Mouse (Mus musculus) lung, adult 2 months (tissue): ENCODE measurements around the gene Tmbim6. TPM values are rescaled to one million over a fixed set of nuclear protein-coding genes. Genes with fewer than 3 reads are reported as not detected.
A peak's percentile ranks its signal among the peaks of the same experiment; 100 is the strongest.

ENCODE experiments used
- DNase-seq: peaks from one replicate; pipeline ENCODE4 v3.0.0; 2022
- H3K4me1 ChIP-seq: fragments of 200-500 bp; 2 replicates; pipeline ENCODE4 v1.6.1; 2011; ENCODE audit warnings: low read length; ENCODE audit not compliant: control insufficient read depth, insufficient read depth
- H3K4me3 ChIP-seq: fragments of 200-500 bp; replicated peaks from 2 replicates; pipeline ENCODE3; 2011; ENCODE audit warnings: low read depth, mild to moderate bottlenecking, control low read depth, low read length; ENCODE audit errors: extremely low read depth
- CTCF ChIP-seq: fragments of 200-500 bp; IDR thresholded peaks from 2 replicates; pipeline ENCODE4 v1.5.1; 2011; ENCODE audit warnings: mild to moderate bottlenecking, low read length, control low read depth; ENCODE audit not compliant: insufficient read depth
- POLR2A ChIP-seq: fragments of 200-500 bp; IDR thresholded peaks from 2 replicates; pipeline ENCODE4 v1.6.1; 2011; ENCODE audit warnings: low read depth, mild to moderate bottlenecking, control low read depth, low read length, borderline replicate concordance; ENCODE audit errors: extremely low read depth
- WGBS: fragments of 180-500 bp; shearing (Covaris S2); methylation state at CpG from one replicate; pipeline ENCODE4 v1.1.7; 2018; 5-methylcytosine and 5-hydroxymethylcytosine counted together
- polyA plus RNA-seq: library from polyadenylated mRNA; depleted of rRNA; stranded (reverse); fragments of >200 nt; gene quantifications from 2 replicates; pipeline ENCODE4 v1.2.3, GENCODE M21; 2012

Tmbim6 gene
- polyA plus RNA-seq, 1 experiment = 1,026 TPM

DNA sequence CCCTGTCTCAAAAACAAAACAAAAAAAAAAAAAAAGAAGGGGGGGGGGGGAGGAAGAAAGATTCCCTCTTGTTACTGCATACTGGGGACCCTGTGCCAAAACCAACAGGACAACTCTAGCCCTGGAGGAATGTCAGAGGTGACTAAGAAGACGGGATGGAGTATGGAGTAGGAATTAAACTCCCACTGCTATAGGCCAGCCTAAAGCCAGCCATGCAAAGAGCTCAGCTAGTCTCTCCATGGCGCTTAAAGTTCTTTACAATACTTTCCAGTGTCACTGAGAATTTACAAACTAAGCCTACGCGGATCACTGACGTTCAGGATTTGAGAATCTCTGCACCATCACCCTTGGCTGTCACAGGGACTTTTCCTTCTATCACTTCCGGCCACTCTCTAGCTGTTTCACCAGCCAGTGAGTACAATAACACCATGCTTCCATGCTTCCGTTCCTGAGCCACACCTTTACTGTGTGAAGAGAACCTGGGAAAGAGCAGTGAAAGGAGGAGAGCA, 28.6 kb upstream of the Tmbim6 start:
- 37% methylated on average over 7 of the region's 7 CpGs for WGBS
- H3K4me3 ChIP-seq = no peak overlapping the region

DNA sequence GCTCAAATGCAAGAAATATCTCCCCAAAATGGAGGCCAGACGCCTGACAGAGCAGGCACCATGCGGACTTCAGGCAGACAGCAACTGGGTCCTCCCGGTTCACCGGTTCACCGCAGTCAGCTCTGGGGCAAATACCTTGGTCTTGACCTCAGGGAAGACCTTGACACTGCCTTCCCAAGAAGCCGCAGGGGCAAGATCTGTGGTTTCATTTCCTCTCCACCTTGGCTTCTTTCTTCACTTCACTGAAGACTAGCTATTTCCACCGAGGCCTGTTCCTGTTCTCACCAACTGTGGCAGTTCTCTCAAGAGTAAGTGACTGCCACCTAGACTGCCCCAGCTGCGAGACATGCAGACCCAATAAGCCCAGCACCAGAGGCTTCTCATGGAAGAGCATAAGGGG, 27.8 kb upstream of the Tmbim6 start:
- 52% methylated on average over 8 of the region's 8 CpGs for WGBS
- no peak for DNase-seq
- peaks cover 12% of the 10 kb centered on the region; the same call in 1 of the 2 replicates for H3K4me1 ChIP-seq
- H3K4me3 ChIP-seq = no peak overlapping the region
- TF ChIP-seq POLR2A = no peak
- TF ChIP-seq CTCF = no peak

More for the DNA sequence above, 28.6 kb upstream of the Tmbim6 start:
- peaks cover 12% of the 10 kb centered on the region; the same call in 1 of the 2 replicates for H3K4me1 ChIP-seq
- TF ChIP-seq POLR2A = no peak
- no peak for TF ChIP-seq CTCF
- DNase-seq = no peak

DNA sequence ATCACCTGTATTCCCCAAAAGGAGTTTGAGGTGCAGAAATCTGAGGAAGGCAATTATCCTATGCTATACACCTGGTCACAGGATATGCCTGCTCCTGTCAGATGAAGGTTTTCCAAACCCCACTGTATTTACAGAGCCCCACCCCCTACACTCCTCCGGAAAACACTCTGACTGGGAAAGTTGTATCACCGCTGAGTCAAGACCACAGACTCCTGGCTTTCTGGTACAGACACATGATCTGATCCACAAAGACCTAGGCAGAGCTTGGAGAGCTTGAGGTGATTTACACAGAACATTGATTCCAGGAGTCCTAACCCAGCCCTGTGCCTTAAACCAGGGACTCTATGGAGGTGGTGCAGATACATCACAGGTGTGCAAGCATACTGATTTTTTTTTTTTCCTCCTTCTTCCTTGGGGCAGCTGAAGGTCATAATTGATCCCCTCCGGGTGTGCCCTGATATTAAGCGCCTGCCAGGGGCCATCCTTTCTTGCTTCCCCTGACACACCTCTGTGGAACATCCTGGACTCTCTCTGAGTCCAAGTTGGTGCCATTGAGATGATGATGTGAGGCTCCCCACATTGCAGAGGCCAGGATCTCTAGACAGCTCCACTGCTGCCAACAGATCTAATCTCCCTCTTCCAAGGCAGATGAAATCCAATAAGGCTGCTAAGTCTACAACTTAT, 24.0 kb upstream of the Tmbim6 start:
- TF ChIP-seq POLR2A (no peak), CTCF (no peak)
- 43% methylated on average over 4 of the region's 4 CpGs for WGBS
- H3K4me1 ChIP-seq = peaks cover 12% of the 10 kb centered on the region
- H3K4me3 ChIP-seq = peak overlapping the region; percentile 28
- no peak for DNase-seq

DNA sequence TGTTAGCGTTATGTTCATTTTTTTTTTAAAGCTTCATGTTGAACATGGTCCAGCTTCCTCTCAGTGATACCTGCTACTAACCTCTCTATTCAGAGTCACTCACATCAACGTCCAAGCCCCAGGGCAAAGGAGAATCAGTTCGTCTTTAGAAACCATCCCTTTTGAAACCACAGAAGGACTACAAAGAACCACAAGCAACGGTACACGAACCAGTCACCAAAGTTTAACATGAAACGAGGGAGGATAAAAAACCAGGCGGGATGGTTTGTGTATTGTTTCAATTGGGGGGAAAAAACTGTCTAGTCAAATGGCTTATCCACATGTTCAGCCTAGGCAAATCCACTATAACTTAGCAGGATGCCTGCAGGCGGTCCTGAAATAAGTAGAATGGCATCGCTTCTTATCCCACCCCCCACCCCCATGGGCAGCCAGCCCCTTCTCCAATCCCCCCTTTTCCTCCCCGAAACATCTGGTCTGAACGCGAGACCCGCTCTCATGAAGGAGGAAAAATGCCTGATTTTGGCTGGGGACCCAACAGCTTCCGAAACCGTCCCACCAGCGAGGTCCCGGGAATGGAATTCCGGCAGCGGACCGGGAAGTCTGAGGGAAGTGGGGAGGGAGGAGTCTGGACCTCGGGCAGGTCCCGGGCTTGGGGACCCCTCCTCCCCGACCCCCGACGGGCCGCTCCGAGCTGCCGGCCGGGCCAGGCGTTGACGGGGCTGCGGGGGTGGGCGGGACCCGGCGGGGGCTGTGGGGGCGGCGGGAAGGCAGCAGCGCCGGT, 23.1 kb upstream of the Tmbim6 start:
- no peak for DNase-seq
- Histone ChIP-seq H3K4me3 (peak overlapping the region; percentile 76), H3K4me1 (peaks cover 7% of the 10 kb centered on the region)
- WGBS = under 1% methylated on average over 35 of the region's 39 CpGs
- TF ChIP-seq CTCF (no peak), POLR2A (no peak)

DNA sequence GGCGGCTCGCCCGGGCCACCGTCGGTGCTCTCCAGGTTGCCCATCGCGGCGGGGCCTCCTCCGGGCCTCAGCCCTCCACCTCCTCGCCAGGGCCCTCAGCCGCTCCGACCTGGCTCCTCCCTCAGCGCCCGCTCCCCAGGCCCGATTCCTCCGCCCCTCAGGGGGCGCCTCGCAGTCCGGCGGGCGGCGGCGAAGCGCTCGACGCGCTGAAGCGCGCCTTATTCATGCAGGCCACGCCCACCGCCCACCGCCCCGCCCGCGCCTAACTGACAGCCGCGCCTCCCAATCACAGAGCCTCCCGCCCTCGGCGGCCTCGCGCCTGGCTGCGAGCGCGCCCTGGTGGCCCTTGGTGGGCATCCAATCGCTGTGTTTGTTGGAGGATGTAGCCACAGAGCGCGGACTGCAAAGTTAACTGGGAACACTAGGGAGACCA, 22.4 kb upstream of the Tmbim6 start, which contains the start of gene Fmnl3:
Gene Fmnl3, minus strand, starts transcription at position 224 of the 433 bp plus-strand sequence.
- DNase-seq = peak; percentile 98
- H3K4me1 ChIP-seq = peaks cover 7% of the 10 kb centered on the region
- WGBS = under 1% methylated on average over 46 of the region's 48 CpGs
- TF ChIP-seq CTCF (peak; percentile 70), POLR2A (peak; percentile 59; the same call in 1 of the 2 replicates)
- peak within 1 kb of the TSS; percentile 76 for H3K4me3 ChIP-seq

DNA sequence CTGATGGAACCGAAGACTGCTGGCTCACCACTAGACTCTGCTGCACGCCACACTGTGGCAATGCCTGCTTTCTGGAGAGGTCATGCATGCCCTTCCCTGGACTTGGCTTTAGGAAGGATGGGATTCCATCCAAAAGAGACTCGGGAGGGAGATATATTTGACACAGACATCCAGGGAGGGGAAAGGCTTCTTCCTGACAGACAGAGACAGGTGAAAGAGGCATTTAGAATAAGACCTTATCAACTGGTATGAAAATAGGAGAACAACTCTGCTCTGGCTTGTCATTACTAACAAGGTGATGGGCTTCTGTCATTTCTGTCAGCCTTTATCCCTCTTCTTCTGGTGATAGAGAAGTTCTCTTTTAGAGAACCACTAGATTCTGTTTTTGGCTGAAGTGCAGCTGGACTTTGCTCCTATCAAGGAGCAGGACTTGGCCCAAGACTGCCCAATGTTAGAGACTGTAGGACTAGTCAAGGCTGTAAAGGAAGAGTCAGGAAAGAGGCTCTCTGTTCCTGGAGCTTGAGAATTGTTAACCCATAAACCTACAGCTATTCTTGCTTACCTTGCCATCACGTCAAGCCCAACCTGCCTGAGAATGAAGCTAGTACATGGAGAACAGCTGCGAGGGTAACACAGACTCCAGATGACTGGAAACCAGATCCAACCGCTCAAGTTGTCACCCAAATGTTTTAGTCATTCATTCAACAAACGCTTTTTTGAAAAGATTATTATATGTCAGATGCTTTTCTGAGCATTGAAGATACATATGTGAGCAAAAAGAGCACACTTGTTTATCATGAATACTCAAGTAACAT, 20.9 kb upstream of the Tmbim6 start:
- H3K4me3 ChIP-seq = no peak overlapping the region
- no peak for DNase-seq
- 88% methylated on average over 7 of the region's 7 CpGs for WGBS
- H3K4me1 ChIP-seq = peaks cover 7% of the 10 kb centered on the region
- TF ChIP-seq CTCF (no peak), POLR2A (no peak)

DNA sequence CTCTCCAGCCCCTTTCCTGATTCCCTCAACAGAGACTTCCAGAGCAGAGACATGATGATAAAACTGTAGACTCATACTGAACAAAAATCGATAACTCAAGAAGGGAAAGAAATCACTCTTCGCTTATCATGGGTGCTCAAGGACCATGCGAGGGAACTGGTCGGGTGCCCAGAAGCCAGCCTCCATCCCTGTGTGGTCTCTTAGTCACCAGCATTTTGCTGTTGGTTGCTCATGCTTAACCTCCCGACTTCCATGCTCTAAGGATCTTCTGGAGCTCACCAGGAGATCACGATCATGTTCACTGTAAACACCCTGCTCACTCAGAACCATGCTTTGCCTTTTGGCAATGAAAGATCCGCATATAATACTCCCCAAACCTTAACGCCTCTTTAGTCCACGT, 19.9 kb upstream of the Tmbim6 start:
- peaks cover 7% of the 10 kb centered on the region for H3K4me1 ChIP-seq
- no peak overlapping the region for H3K4me3 ChIP-seq
- TF ChIP-seq POLR2A (no peak), CTCF (no peak)
- 78% methylated on average over 9 of the region's 9 CpGs for WGBS
- no peak for DNase-seq

DNA sequence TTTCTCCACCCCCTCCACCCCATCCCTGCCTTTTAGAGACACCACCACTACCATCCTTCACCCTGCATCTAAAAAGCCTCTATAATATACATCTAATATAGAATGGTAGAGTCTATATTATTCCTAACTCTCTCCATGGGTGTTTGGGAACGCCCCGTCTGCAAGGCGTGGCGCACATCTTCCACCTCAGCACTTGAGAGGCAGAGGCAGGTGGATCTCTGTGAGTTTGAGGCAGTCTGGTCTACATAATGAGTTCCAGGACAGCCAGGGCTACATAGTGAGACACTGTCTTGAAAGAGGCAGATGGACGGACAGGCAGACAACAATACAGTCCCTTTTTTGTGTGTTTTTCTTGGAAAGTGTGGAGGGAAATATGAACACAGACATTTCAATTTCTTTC, 17.6 kb upstream of the Tmbim6 start:
- DNase-seq = no peak
- TF ChIP-seq POLR2A (no peak), CTCF (no peak)
- Histone ChIP-seq H3K4me1 (peaks cover 2% of the 10 kb centered on the region), H3K4me3 (no peak overlapping the region)
- WGBS = 94% methylated on average over 5 of the region's 5 CpGs

DNA sequence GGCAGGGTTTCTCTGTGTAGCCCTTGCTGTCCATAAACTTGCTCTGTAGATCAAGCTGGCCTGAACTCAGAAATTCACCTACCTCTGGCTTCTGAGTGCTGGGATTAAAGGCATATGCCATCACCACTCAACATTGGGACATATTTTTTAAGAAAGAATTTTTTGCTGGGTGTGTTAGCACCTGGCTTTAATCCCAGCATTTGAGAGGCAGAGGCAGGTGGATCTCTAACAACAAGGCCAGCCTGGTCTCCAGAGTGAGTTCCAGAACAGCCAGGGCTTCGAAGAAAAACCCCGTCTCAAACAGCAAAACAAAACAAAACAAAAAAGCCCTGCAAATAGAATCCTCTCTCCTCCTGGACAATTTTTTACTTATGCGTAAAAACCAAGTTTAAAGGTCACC, 17.1 kb upstream of the Tmbim6 start:
- TF ChIP-seq POLR2A = no peak
- TF ChIP-seq CTCF = no peak
- no peak overlapping the region for H3K4me3 ChIP-seq
- WGBS = 87% methylated on average over 3 of the region's 3 CpGs
- DNase-seq = no peak
- peaks cover under 1% of the 10 kb centered on the region for H3K4me1 ChIP-seq
